ENCODE assay signal across 16 mouse cellular contexts in the genomic region with DNA sequence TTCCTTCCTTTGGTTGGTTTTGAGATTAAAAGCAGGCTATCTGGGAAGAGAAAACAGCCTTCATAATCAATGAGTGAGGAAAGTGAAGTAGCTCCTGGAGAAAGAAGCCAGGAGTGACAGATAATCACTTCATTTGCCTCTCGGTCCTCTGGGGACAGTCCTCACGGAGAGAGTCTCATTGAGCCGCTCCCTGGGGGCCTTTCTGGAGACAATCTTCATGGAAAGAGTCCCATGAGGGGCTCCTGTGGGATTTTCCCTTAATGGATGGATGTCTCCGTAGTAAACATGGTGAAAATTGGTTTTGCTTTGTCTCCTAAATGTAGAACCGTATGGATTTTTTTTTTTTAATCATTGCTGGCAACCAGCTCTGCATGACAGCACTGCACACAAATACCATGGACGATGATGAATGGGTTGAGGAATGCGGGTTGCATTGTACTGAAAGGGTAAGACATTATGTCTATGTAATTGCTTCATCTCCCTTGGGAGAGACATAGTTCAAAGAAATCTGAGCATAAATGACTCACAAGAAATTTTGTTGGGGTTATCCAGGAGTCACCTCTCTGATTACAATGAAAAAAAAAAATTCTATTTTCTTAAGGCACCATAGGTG. TPM values are rescaled to one million over a fixed set of nuclear protein-coding genes. Genes with fewer than 3 reads are reported as not detected.
A peak's percentile ranks its signal among the peaks of the same experiment; 100 is the strongest.
DNase-seq lines count a peak whose midpoint lies in the region; ATAC-seq and TF ChIP-seq lines count a peak whose summit lies in the region.
"Had no signal": no experiment of that assay in that cellular context is flagged by ENCODE, and none has a peak within 500 bp of the region (broad histone marks: within the 10 kb centered on the region; RNA-seq: fewer than 3 reads in every experiment).

No protein-coding gene starts in this region.

- no peak overlapping the region for H3ac ChIP-seq in C2C12 (ENCODE audit: control insufficient read depth, insufficient read length, low read depth)

- no peak for DNase-seq in heart, postnatal 4 days
- peak; percentile 62 for DNase-seq in adipocyte (ENCODE audit: low spot score)
- DNase-seq in c-Kit-positive CD71-positive TER-119-positive erythroid progenitor cells, embryonic 14.5 days (ENCODE audit: low spot score) = no peak
- no peak for DNase-seq in right cerebral cortex, postnatal 10 days (ENCODE audit: low spot score in 2 of 2)
- DNase-seq: adrenal gland, adult 8-10 months; cerebellum, postnatal 10 days; liver, postnatal 0 days; thymus, postnatal 14 days had no signal

- H3K4me1 ChIP-seq in heart, embryonic 14.5 days (ENCODE audit: control insufficient read depth in 2 of 2, insufficient read depth in 2 of 2, low read length in 2 of 2) = peaks cover 0 to 4% of the 10 kb centered on the region in 2 experiments; a peak in 1 of 4 replicates
- no peaks in the 10 kb centered on the region for H3K4me1 ChIP-seq in hindbrain, embryonic 16.5 days (ENCODE audit: control insufficient read depth, insufficient read depth, low read depth, low read length)
- H3K4me1 ChIP-seq: embryonic facial prominence, embryonic 12.5 days; stomach, embryonic 15.5 days had no signal

- no peak for TF ChIP-seq CTCF in C2C12 (IDR thresholded peaks at IDR 0.05; ENCODE audit: control insufficient read depth, insufficient read depth, insufficient read length)

- ATAC-seq in heart, embryonic 14.5 days (ENCODE audit: insufficient number of reproducible peaks, insufficient read depth, low FRiP score, low read depth) = no peak
- ATAC-seq in hindbrain, embryonic 16.5 days = peak; percentile 64; the same call in 1 of the 2 replicates
- ATAC-seq in granulocyte monocyte progenitor cell, adult 5-6 weeks (replicated peaks; ENCODE audit: poor library complexity, severe bottlenecking) = no peak
- ATAC-seq: intestine, postnatal 0 days; liver, postnatal 0 days had no signal

- H3K4me3 ChIP-seq in heart, embryonic 14.5 days (ENCODE audit: control insufficient read depth in 1 of 2, insufficient read depth in 1 of 2, low read depth in 1 of 2, low read length in 2 of 2) = no peak overlapping the region
- no peak overlapping the region for H3K4me3 ChIP-seq in C2C12 (ENCODE audit: insufficient read depth, poor library complexity, severe bottlenecking)
- H3K4me3 ChIP-seq in hindbrain, embryonic 16.5 days (ENCODE audit: low read length) = no peak overlapping the region
- H3K4me3 ChIP-seq: embryonic facial prominence, embryonic 12.5 days; stomach, embryonic 15.5 days had no signal

- H3K4me2 ChIP-seq in heart, embryonic 14.5 days (ENCODE audit: low read length) = 0 out of 2 replicates have a peak overlapping the region, but pooled peaks have one; percentile 2
- peak overlapping the region; percentile 29; the same call in 1 of the 2 replicates for H3K4me2 ChIP-seq in hindbrain, embryonic 16.5 days (ENCODE audit: low read length)
- H3K4me2 ChIP-seq: embryonic facial prominence, embryonic 12.5 days; stomach, embryonic 15.5 days had no signal

- 44% methylated on average over 7 of the region's 7 CpGs for WGBS in heart, embryonic 14.5 days
- WGBS in hindbrain, embryonic 16.5 days = 12% methylated on average over 7 of the region's 7 CpGs

- no peak overlapping the region for H3K27ac ChIP-seq in heart, embryonic 14.5 days (replicated peaks in 1 of 2; ENCODE audit: control insufficient read depth in 1 of 2, insufficient read depth in 1 of 2, low read depth in 2 of 2, low read length in 2 of 2)
- no peak overlapping the region for H3K27ac ChIP-seq in hindbrain, embryonic 16.5 days (ENCODE audit: low read depth, low read length)
- H3K27ac ChIP-seq: embryonic facial prominence, embryonic 12.5 days; macrophage; stomach, embryonic 15.5 days had no signal

- no peaks in the 10 kb centered on the region for H3K9me3 ChIP-seq in heart, embryonic 14.5 days (ENCODE audit: control insufficient read depth, low read length)
- no peaks in the 10 kb centered on the region for H3K9me3 ChIP-seq in hindbrain, embryonic 16.5 days (ENCODE audit: control insufficient read depth, low read length)
- H3K9me3 ChIP-seq: embryonic facial prominence, embryonic 12.5 days; stomach, embryonic 15.5 days had no signal

- H3K36me3 ChIP-seq in heart, embryonic 14.5 days (ENCODE audit: control insufficient read depth, insufficient read depth, low read length) = no peaks in the 10 kb centered on the region
- H3K36me3 ChIP-seq in C2C12 (ENCODE audit: control insufficient read depth, insufficient read depth) = no peaks in the 10 kb centered on the region
- no peaks in the 10 kb centered on the region for H3K36me3 ChIP-seq in hindbrain, embryonic 16.5 days (ENCODE audit: control insufficient read depth, insufficient read depth, low read length)
- H3K36me3 ChIP-seq: embryonic facial prominence, embryonic 12.5 days; stomach, embryonic 15.5 days had no signal

- H3K27me3 ChIP-seq in heart, embryonic 14.5 days (ENCODE audit: control insufficient read depth, insufficient read depth, low read length) = no peaks in the 10 kb centered on the region
- no peaks in the 10 kb centered on the region for H3K27me3 ChIP-seq in C2C12 (ENCODE audit: control insufficient read depth, insufficient read depth, insufficient read length)
- H3K27me3 ChIP-seq in hindbrain, embryonic 16.5 days (replicated peaks; ENCODE audit: control insufficient read depth, insufficient read depth, low read length) = no peaks in the 10 kb centered on the region
- H3K27me3 ChIP-seq: embryonic facial prominence, embryonic 12.5 days; stomach, embryonic 15.5 days had no signal

- no peaks in the 10 kb centered on the region for H3K79me3 ChIP-seq in C2C12 (ENCODE audit: low read depth)

- no peaks in the 10 kb centered on the region for H3K79me2 ChIP-seq in C2C12 (ENCODE audit: control insufficient read depth, insufficient read depth)

- no peak overlapping the region for H3K9ac ChIP-seq in heart, embryonic 14.5 days (ENCODE audit: low read length)
- H3K9ac ChIP-seq in hindbrain, embryonic 16.5 days (ENCODE audit: low read depth, low read length) = no peak overlapping the region
- H3K9ac ChIP-seq: embryonic facial prominence, embryonic 12.5 days; liver, postnatal 0 days; stomach, embryonic 15.5 days had no signal

TF ChIP-seq in C2C12, 6 proteins besides CTCF, POLR2A, EP300 and RAD21:
- TF ChIP-seq CEBPB (IDR thresholded peaks at IDR 0.05; ENCODE audit: low read depth) (peak; percentile 96), USF1 (IDR thresholded peaks at IDR 0.05; ENCODE audit: low read depth) (no peak), FOSL1 (IDR thresholded peaks at IDR 0.05; ENCODE audit: insufficient read depth, low read length, poor library complexity, severe bottlenecking) (peak; percentile 46)
TF ChIP-seq in C2C12: peak in this region for 2.

RNA-seq across cellular contexts. Expression of gene Dcbld2, which starts 19.0 kb away (rescaled TPM):
- 21.1 and 23.7 TPM in 2 replicates for polyA plus RNA-seq in heart, embryonic 14.5 days (2014; fragmentation: Nextera tagmentation; extraction: Ambion mirVana)
- total RNA-seq in heart, postnatal 4 days (2021) = 10 to 100 TPM; 36.3 to 38.7 TPM
- polyA plus RNA-seq in C2C12 (2012; fragmentation: generic; extraction: Trizol) = 14.1 TPM
- polyA plus RNA-seq in hindbrain, embryonic 16.5 days (2015; fragmentation: Nextera tagmentation; extraction: Ambion mirVana) = 4.9 and 5.4 TPM in 2 replicates
- total RNA-seq in granulocyte monocyte progenitor cell, adult 5-6 weeks (2014; fragmentation: Nextera tagmentation) = 0.73 and 1.7 TPM in 2 replicates
- total RNA-seq in granulocyte monocyte progenitor cell, adult 5-6 weeks (2017) = 0.09 TPM in 1 of 2 replicates, not detected in the other
